Mouse (Mus musculus): ENCODE results near the gene Kdm1b.

Gene Kdm1b

DNA sequence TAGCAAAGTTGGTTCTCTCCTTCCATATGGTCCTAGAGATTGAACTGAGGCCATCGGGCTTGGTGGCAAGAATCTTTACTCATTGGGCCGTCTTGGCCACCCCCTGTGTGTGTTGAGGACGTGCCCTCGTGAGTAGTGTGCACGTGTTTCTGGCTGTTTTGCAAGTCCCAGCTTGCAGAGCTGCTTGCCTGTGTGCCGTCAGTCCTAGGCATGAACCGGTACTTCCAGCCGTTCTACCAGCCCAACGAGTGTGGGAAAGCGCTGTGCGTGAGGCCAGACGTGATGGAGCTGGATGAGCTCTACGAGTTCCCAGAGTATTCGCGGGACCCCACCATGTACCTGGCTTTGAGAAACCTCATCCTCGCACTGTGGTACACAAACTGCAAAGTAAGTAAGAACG is 19.5 kb downstream of the Kdm1b start:
- peak; percentile 36 for DNase-seq (ENCODE audit: low spot score)

DNA sequence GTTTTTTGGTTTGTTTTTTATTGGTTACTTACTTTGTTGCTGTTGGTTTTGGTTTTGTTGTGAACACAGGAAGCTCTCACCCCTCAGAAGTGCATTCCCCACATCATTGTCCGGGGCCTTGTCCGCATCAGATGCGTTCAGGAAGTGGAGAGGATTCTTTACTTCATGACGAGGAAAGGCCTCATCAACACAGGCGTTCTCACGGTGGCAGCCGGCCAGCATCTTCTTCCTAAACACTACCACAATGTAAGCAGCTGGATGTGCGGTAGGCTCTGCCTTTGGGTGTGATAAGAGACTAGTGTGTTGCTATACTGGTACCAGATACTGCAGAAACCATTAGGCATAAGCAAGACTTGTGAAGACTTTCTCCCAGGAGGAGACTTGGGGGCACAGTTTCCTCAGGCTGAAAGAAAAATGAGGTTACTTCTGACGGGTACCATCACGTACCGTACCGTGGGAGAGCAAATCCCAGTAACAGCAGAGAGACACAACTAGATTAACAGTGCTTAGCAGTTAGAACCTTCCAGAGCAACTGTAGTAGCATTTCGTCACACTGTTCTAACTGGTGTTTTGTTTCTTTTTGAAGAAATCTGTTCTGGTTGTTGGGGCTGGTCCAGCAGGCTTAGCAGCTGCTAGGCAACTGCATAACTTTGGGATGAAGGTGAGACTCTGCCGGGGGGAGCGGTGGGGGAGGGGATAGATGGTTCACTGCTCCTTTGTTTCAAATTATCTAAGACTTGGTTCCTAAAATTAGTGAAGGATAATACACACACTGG is 20.9 kb downstream of the Kdm1b start:
- DNase-seq (ENCODE audit: low spot score): no peak

DNA sequence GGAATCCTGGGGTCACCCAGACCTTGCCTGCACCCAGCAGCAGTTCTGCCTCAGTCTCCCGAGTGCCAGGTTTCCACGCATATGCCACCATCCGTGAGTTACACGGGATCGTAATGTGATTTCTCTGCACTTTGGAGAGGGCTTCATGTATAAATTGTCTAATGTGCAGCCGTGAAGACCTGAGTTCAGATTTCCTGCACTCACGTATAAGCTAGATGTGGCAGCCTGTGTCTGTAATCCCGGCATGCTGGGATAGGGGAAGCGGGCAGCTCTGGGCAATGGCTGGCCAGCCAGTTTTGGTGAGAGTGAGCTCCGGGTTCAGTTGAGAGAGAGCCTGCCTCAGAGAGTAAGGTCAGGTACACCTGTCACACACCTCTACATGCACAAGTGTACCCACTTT is 23.2 kb downstream of the Kdm1b start:
- DNase-seq (ENCODE audit: low spot score): no peak

DNA sequence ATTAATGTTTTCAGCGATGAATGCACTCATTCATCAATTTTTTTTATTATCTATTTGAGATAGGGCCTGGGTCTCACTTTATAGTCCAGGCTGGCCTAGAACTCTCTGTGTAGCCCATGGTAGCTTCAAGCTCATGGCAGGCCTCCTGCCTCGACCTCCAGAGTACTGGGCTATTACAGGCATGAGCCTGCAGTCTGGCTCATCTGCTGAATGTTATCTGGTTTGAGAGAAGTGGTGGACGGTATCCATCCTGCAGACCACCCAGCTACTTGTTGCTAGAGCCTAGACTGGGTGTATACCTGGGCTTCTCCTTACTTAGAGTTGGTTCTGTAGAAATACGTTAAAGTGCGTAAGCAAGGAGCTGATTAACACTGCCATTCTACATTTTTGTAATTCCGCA is 23.7 kb downstream of the Kdm1b start:
- no peak for DNase-seq (ENCODE audit: low spot score)

DNA sequence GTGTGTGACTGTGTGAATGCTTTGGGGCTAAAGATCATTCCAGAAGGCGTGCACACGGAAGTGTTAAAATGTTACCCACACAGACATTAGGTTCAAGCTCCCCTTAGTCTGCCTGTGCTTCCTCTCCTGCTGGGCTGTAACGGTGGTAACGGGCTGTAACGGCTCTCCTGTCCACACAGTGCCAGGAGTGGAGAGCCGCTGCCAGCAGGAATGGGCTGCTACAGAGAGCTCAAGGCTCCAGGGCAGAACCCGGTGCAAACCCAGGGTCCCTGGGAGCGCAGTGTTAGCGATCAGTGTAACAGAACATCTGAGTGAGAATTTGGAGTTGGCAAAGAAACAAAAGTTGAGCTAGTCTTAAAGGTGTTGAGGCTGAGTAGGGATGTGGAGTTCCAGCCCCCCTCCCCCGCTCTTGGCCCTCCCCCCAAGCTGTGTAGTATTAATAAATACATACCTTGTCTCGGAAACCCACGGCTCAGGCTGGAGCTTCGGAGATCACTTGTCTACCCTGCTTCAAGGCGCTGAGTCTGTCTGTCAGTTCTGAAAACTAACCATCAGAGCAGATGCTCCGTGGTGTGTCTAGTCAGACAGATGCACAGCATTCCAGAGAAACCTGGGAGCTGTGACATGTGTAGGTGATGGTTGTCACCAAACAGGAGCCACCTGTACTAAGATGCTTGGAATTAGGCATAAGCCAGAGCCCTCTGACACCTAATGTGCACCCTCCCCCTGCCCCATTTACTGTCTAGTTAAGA is 27.2 kb downstream of the Kdm1b start:
- DNase-seq (ENCODE audit: low spot score): no peak

DNA sequence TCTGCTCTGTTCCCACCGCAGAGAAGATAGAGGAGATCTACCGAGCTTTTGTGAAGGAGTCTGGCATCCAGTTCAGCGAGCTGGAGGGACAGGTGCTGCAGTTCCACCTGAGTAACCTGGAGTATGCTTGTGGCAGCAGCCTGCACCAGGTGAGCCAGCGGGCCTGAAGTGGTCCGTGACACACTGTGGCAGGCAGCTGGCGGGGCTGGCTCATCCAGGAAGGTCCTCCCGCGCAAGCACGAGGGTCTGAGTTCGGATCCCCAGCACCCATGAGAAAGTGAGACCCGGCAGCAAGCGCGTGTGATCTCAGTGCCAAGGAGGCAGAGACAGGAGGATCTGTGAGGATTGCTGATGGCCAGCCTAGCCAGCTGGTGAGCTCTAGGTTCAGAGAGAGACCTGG is 28.6 kb downstream of the Kdm1b start:
- no peak for DNase-seq (ENCODE audit: low spot score)

DNA sequence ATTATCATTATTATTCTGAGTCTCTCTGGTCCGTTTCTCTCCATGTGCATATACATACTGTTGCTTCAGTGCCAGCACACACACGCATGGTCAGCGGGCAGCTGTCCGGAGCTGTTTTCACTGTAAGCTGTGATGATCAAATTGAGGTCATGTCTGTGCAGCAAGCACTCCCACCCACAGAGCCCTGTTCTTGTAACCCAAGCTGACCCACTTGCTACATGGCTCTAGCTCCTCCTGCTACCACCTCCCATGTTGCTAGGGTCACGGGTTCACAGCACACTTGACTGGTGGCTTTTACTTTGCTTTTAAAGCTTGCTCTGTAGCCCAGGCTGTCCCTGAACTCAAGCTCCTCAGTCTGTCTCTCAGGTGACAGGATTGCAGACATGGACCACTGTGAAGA is 29.2 kb downstream of the Kdm1b start:
- DNase-seq (ENCODE audit: low spot score): no peak

DNA sequence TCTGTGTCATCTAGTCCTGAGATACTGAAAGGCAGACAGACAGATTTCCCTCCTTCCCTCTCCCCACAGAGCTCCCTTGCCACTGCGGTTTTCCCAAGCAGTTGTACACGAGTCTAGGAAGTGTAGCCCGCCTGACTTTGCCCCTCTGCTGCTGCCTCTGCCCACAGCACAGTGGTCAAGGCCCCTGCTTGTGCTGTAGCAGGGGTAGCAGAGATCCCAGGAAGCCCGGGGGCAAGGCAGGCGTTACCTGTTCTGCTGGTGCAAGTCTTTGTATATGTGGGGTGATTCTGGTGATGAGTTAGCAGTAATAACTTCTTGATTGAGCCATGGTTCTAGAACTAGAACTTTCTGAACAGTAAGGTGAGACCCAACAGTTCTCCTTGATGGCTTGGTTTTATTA is 32.9 kb downstream of the Kdm1b start:
- no peak for DNase-seq (ENCODE audit: low spot score)

DNA sequence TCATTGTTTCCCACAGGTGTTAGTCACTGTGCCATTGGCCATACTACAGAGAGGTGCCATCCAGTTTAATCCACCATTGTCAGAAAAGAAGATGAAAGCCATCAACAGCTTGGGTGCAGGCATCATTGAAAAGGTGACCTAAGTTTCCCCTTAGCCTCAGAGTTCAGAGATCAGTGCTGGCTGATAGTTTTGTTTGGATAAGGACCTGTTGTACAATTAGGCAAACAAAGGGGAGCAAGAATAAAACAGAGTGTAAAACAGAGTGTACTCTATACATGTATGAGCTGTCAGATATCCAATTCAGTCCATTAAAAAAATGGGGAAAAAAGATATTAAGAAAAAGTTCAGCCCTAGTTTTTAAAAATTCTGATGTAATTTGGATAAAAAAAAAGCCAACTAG is 34.1 kb downstream of the Kdm1b start:
- no peak for DNase-seq (ENCODE audit: low spot score)

DNA sequence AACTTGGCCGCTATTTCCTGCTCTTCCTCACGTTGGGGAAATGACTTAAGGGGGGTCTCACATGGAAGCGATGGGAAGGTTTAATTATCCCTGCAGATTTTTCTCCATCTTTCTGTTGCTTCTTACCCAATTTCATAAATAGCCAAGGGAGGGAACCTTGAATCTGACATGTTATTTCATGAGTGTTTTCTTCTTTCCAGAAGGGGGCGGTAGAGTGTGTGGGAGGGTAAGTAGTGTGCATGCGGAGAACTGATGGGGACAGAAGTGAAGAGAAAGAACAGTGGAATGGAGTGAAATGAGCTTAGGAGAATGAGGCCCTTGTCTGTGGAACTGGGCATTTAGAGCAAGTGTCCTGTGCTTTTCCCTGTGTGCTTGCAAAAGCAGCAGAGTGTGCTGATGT is 35.5 kb downstream of the Kdm1b start:
- no peak for DNase-seq (ENCODE audit: low spot score)

DNA sequence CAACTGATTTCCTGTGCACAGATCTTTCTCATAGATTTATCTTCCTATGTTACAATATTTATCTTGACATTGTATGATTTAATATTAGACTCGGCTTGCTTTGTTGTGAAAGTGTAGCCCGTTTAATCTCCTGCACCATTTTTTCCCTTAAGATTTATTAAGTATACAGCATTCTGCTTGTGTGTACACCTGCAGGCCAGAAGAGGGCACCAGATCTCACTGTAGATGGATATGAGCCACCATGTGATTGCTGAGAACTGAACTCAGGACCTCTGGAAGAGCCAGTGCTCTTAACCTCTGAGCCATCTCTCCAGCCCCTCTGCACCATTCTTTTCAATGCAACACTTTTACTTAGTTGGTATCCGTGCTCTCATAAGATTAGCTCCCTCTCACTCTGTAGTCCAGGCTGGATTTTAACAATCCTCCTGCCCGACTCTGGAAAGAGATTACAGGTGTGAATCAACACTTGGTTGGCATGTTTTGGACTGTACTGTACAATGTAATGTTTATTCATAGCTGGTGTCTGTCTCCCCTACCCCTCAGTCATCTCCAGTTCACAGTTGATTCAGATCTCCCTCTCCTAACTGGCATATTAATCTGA is 37.7 kb downstream of the Kdm1b start:
- DNase-seq (ENCODE audit: low spot score): no peak

DNA sequence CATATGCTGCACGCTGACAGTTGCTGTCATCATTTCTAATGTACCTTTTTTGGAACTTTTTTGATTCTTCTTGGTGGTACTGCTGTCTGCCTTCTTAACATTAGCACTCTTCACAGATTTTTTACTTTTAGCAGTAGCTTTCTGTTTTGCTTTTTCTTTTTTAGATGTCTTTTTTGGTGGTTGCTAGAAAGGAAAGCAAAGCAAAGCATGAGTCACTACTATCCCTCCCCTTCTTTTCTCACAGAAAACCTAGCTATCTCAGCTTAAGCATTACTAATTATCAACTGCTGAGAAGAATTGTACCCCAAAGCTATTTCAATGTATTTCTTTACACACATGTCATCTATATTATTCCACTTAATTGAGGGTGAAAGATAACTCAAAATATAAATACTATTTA is 45.1 kb downstream of the Kdm1b start:
- no peak for DNase-seq (ENCODE audit: low spot score)

DNA sequence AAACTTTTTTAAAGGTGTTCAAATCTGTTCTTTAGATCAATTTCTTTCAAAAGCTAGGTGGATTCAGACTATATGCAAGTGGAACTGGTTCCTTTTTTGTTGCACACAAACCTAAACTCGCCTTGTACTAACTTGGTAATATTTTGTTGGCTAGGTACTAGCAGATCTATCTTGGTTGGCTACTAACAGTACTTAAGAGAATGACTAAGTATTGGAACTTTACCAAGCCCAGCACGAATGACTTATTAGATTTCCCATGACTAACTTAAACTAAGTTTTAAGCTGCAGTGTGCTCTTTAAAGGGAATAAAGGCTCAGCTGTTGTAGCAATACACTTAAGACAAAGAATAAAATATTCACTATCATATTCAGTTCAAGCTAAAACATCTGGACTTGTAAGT is 46.0 kb downstream of the Kdm1b start:
- no peak for DNase-seq (ENCODE audit: low spot score)

DNA sequence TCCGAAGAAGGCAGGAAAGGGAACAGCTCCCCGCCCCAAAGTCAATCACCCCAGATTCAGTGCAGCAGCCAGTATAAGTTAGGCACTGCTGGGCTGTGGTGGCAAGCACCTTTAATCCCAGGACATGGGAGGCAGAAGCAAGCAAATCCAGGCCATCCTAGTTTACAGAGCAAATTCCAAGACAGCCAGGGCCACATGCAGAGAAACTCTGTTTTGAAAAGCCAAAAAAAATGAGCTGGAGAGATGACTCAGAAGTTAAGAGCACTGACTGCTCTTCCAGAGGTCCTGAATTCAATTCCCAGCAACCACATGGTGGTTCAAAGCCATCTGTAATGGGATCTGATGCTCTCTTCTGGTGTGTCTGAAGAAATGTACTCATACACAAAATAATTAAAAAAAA is 50.5 kb downstream of the Kdm1b start:
- DNase-seq (ENCODE audit: low spot score): no peak

DNA sequence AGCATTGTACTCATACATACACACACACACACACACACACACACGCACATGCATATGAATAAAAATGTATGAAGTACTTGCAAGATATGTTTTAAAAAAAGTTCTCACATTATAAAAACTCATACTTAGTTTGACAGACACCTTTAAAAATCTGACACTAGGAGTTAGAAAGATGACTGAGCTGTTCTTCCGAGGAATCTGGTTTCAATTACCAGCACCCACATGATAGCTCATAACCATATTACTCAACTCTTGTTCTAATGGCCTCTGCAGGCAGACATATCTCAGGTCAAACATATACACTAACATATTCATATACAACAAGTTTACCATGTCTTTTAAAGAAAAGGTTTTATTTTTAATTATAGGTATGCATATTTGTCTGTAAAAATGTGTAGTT is 53.3 kb downstream of the Kdm1b start:
- DNase-seq (ENCODE audit: low spot score): no peak

DNA sequence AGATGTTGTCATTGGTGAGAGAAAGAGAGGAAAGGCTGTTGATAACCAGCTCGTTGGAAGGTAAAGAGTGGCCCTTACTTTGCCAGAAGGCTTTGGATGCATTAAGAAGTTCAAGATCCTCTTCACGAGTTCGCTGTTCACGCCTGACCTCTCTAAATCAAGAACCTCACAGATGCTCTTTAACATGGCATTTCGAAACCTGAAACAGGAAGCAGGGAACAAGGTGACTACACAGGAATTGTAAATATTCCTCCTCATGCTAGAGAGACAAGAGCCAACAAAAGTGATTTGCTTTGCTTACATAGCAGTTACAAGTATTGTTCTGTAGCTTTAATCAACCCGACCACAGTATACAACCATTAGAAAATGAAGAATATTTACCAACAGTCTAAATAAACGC is 56.0 kb downstream of the Kdm1b start:
- no peak for DNase-seq (ENCODE audit: low spot score)

DNA sequence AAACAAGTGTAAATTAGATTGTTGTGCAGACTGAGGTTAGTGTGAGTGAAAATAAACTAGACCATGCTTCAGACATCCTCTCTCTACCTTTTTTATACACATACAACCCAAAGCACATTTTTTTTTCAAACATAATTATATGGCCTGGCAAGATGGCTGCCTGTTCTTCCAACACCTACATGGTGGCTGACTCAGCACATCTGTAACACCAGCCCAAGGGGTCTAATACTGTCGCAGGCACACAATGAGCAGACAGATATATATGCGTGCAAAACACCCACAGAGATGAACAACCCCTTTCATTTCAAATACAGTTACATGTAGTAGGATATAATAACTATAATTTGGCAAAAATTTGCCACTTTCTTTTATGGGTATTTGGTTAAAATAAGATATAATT is 57.3 kb downstream of the Kdm1b start:
- DNase-seq (ENCODE audit: low spot score): no peak

DNA sequence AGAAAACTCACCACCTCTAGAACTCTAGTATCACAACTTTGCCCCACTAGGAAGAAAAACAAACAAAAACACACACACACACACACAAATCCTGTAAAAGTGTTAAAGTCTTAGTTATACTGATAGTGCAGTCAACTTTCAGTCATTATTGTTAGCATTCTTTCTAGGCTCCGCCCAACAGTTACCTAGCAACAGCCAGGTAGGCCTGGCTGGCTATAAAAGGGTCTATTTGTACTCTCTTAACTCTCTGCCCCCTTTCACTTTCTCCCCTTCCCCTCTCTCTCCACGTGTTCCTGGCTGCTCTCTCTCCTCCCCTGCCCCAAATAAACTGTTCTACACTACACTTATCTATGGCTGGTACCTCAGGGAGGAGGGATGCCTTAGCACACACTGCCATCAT is 60.8 kb downstream of the Kdm1b start:
- DNase-seq (ENCODE audit: low spot score): no peak

DNA sequence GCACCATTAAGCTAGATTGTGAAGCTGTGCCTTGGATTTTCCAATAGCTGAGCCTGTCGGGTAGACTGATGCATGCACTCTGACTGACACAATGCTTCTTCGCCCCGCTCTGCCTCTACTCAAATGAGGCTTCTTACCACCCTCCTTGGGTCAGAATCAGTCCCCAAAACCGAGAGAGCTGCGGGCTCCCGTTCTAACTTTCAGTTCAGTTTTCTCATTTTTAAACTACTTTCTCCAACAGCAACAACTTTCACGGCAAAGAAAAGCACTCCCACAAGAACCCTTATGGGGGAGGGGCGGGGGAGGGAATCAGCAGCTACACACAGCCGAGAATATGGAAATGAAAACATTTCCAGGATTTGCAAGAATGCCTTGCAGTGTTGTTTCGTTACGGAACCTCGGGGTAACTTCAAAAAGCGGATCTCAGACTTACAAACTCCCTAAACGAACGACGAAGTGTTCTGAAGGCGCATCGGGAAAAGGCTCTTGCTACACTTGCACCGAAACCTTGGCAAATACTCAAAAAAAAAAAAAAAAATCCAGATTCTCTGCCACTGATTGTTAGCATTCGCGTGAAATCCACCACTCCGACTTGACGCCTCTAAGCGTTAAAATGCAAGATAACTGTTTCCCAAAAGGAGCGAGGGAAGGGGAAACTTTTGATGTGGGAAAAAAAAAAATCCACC is 61.7 kb downstream of the Kdm1b start:
- DNase-seq (ENCODE audit: low spot score): no peak

DNA sequence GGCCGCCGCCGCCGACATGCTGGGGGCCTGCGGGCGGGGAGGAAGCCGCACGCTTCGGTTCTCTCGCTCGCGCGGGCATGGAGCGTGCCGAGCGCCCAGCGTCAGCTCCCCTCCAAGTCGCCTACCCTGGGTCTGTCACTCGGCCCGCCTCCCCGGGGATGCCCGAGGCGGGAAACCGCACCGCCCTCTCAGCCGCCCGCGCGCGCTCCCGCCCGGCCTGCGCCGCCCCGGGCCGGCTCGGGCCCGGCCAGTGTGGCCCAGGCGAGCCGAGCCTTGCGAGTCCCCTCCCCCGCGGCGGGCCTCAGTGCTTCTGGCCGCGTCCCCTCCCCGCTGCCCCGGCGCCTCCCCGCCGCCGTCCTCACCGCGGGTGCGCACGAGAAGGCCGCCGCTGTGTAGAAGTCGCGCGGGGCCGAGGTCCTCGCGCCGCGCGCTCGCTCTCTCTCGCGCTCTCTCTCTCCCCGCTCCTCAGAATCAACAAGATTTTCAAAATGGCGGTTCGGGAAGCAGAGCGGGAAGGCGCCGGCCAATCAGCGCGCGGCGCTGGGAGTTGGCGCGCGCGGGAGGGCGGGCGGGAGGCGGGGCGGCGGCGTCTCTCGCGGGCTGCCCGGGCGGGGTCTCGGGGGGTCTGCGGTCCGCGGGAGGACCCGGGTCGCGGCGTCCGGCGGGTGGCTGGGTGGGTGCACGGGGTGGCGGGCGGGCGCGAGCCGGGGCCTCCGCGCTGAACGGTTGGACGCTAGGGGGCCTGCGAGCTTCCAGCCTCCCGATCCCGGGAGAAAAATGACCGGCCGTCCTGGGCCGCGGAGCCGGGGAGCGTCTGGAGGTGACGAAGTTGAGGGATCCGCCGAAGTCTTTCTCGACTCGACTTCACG is 62.6 kb downstream of the Kdm1b start, which contains the start of gene Dek:
TSS of gene Dek (minus strand) at position 491 of the 869 bp plus-strand sequence.
- DNase-seq (ENCODE audit: low spot score): peak; percentile 76

DNA sequence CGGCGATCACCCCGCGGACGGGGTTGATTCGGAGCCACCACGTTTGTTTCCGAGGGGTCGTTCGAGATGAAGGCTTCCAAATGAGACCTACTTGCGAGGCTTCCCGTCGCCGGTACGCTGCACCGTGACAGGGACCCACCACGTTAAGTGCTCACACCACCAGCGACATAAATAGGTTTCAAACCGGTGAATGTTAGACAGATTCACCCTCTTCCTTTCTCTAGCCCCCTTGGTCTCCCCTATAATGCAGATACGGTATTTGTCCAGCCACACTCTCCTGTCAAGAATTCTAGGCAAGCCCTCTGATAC is 63.2 kb downstream of the Kdm1b start:
- no peak for DNase-seq (ENCODE audit: low spot score)

DNA sequence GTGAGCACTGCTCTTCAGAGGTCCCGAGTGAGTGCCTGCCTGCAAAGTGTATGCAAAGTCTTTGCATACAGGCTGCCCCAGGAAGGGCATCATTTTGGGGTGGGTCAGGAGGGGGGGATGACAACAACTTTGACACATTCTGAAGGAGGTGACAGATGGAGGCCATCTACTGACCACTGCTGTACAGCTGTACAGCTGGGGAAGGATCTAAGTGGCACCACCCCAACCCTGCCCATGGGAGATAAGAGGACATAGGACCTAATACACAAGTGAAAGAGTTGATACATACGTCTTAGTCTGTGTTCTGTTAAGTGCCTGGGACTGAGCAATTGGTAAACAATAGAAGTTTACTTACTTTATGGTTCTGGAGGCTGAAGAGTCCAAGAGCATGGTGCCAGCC is 65.9 kb downstream of the Kdm1b start:
- no peak for DNase-seq (ENCODE audit: low spot score)
